Mouse (Mus musculus) heart, embryonic 10.5 days (tissue): ENCODE results near the gene Azgp1. TPM values are rescaled to one million over a fixed set of nuclear protein-coding genes. Genes with fewer than 3 reads are reported as not detected.
"Not testable (repeated sequence)": the region's sequence is repeated elsewhere in the genome, so short reads cannot be mapped to it uniquely, and the experiment has no call there.

Experiments used
- DNase-seq: peaks from one replicate; pipeline ENCODE4 v3.0.0-alpha.2; 2017; ENCODE audit warnings: low spot score
- H3K27ac ChIP-seq: fragments of 300-500 bp; sonication (generic); 2 replicates; pipeline ENCODE4 v1.5.1; 2016; ENCODE audit warnings: mild to moderate bottlenecking
- H3K27me3 ChIP-seq: fragments of 300-500 bp; sonication (generic); 2 replicates; pipeline ENCODE4 v1.6.1; 2016; ENCODE audit warnings: mild to moderate bottlenecking; ENCODE audit not compliant: poor library complexity, insufficient read depth, severe bottlenecking
- H3K36me3 ChIP-seq: fragments of 300-500 bp; sonication (generic); 2 replicates; pipeline ENCODE4 v1.6.1; 2016; ENCODE audit warnings: mild to moderate bottlenecking, moderate library complexity
- H3K4me1 ChIP-seq: fragments of 300-500 bp; sonication (generic); 2 replicates; pipeline ENCODE4 v1.6.1; 2016; ENCODE audit warnings: mild to moderate bottlenecking
- H3K4me3 ChIP-seq: fragments of 300-500 bp; sonication (generic); 2 replicates; pipeline ENCODE4 v1.5.1; 2016; ENCODE audit warnings: mild to moderate bottlenecking, moderate library complexity
- H3K9me3 ChIP-seq: fragments of 300-500 bp; sonication (generic); 2 replicates; pipeline ENCODE4 v1.6.1; 2016; ENCODE audit warnings: mild to moderate bottlenecking, moderate library complexity
- WGBS: fragments of 180-500 bp; shearing (Covaris S2); methylation state at CpG from one replicate; pipeline ENCODE4 v1.1.7; 2016; 5-methylcytosine and 5-hydroxymethylcytosine counted together
- polyA plus RNA-seq: library from polyadenylated mRNA; unstranded; fragments of >200 nt; fragmentation: Nextera tagmentation; extraction: Ambion mirVana; gene quantifications from 2 replicates; pipeline ENCODE4 v1.2.1, GENCODE M21; 2016

The Azgp1 gene
- polyA plus RNA-seq, 1 experiment from 2014 or later: not detected

GRCm38 (mm10) chr5:137975434-137975833 is 5.9 kb upstream of the Azgp1 start:
- Histone ChIP-seq H3K36me3 (no peaks in the 10 kb centered on the region), H3K9me3 (no peaks in the 10 kb centered on the region), H3K4me1 (no peaks in the 10 kb centered on the region), H3K27ac (no peak overlapping the region), H3K27me3 (no peaks in the 10 kb centered on the region), H3K4me3 (no peak overlapping the region)
- DNase-seq: no peak
- 63% methylated on average over 1 of the region's 1 CpGs for WGBS

DNA sequence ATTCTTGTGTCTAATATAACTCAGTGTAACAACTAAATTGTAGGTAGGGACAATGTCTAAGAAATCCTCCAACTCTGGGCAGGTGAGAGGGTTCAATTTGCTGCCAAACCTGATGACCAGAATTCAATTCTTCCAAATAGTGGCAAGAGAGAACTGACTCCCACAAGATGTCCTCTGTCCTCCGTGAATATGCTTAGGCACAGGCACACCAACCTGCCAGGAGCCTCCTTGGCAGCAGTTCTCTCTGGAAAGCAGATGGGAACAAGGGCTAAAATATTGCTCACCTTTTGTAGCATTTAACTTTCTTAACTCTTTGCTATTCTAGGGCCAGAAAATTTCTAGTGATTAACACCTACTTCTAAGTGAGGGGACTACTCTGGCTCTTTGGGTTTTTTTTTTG is 4.0 kb upstream of the Azgp1 start:
- no peak for DNase-seq
- Histone ChIP-seq H3K27me3 (no peaks in the 10 kb centered on the region), H3K9me3 (no peaks in the 10 kb centered on the region), H3K36me3 (no peaks in the 10 kb centered on the region), H3K4me3 (no peak overlapping the region), H3K27ac (no peak overlapping the region), H3K4me1 (no peaks in the 10 kb centered on the region)
- 47% methylated on average over 1 of the region's 1 CpGs for WGBS

- DNase-seq: no peak
- Histone ChIP-seq H3K4me3 (no peak overlapping the region), H3K36me3 (no peaks in the 10 kb centered on the region), H3K27me3 (no peaks in the 10 kb centered on the region), H3K27ac (no peak overlapping the region), H3K4me1 (no peaks in the 10 kb centered on the region), H3K9me3 (no peaks in the 10 kb centered on the region)
- WGBS: 68% methylated on average over 2 of the region's 2 CpGs
These were observed 2.2 kb upstream of the Azgp1 start for GRCm38 (mm10) chr5:137979081-137979480.

DNA sequence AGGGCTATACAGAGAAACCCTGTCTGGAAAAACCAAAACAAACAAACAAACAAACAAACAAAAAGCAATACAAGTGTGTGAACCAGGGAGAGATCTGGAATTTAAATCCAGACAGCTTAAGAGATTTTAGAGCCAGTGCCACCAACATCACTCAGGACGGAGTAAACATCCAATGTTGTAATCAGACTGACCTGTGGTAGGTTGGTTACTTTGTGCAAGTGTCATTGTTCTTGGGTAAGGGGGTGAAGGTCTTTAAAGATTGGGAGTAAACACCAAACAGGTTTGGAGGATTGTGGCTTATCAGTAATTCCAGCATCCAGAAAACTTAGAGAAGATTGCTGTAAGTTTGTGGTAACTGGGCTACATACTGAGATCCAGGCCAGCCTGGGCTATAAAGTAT is 5.0 kb downstream of the Azgp1 start:
- Histone ChIP-seq H3K4me1 (no peaks in the 10 kb centered on the region), H3K9me3 (no peaks in the 10 kb centered on the region), H3K36me3 (no peaks in the 10 kb centered on the region), H3K27me3 (no peaks in the 10 kb centered on the region), H3K4me3 (no peak overlapping the region), H3K27ac (no peak overlapping the region)
- no peak for DNase-seq
- WGBS: 85% methylated on average over 1 of the region's 1 CpGs

GRCm38 (mm10) chr5:138009437-138009836 is 28.1 kb downstream of the Azgp1 start:
- H3K36me3 ChIP-seq: no peaks in the 10 kb centered on the region
- no peaks in the 10 kb centered on the region for H3K4me1 ChIP-seq
- H3K27ac ChIP-seq: no peak overlapping the region
- DNase-seq: no peak
- no peak overlapping the region for H3K4me3 ChIP-seq
- 83% methylated on average over 5 of the region's 5 CpGs for WGBS
- no peaks in the 10 kb centered on the region for H3K27me3 ChIP-seq
- no peaks in the 10 kb centered on the region for H3K9me3 ChIP-seq

- no peak for DNase-seq
- Histone ChIP-seq H3K27ac (no peak overlapping the region), H3K36me3 (no peaks in the 10 kb centered on the region), H3K4me1 (no peaks in the 10 kb centered on the region), H3K27me3 (no peaks in the 10 kb centered on the region), H3K4me3 (no peak overlapping the region), H3K9me3 (no peaks in the 10 kb centered on the region)
- 77% methylated on average over 5 of the region's 5 CpGs for WGBS
These were observed 31.1 kb downstream of the Azgp1 start for GRCm38 (mm10) chr5:138012382-138012781.

GRCm38 (mm10) chr5:138016530-138016929 is 35.2 kb downstream of the Azgp1 start:
- DNase-seq: no peak
- no peak overlapping the region for H3K27ac ChIP-seq
- 79% methylated on average over 2 of the region's 2 CpGs for WGBS
- no peaks in the 10 kb centered on the region for H3K27me3 ChIP-seq
- H3K9me3 ChIP-seq: no peaks in the 10 kb centered on the region
- no peak overlapping the region for H3K4me3 ChIP-seq
- H3K4me1 ChIP-seq: no peaks in the 10 kb centered on the region
- no peaks in the 10 kb centered on the region for H3K36me3 ChIP-seq

DNA sequence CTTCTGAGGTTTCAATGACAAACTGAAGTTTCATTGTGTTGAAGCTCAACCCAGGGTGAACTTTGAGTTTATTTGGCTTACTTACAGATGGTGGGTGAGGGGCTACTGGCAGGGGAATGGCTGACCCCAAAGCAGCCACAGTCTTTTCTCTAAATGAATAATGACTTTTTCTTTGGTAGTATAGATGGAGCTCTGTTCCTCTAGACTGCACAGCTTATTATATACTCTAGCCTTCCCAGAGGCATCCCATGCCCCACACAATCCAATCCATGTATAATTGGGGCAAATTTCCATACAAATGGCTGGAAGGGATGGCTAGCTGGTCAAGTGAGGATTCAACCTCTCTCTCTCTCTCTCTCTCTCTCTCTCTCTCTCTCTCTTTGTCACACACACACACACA is 35.7 kb downstream of the Azgp1 start:
- DNase-seq: no peak
- Histone ChIP-seq H3K36me3 (no peaks in the 10 kb centered on the region), H3K4me3 (no peak overlapping the region), H3K9me3 (no peaks in the 10 kb centered on the region), H3K4me1 (no peaks in the 10 kb centered on the region), H3K27me3 (no peaks in the 10 kb centered on the region), H3K27ac (no peak overlapping the region)

- H3K27me3 ChIP-seq, H3K9me3 ChIP-seq, H3K27ac ChIP-seq, H3K4me3 ChIP-seq, H3K36me3 ChIP-seq, H3K4me1 ChIP-seq, DNase-seq: not testable (repeated sequence)
- 89% methylated on average over 4 of the region's 4 CpGs for WGBS
These were observed 38.3 kb downstream of the Azgp1 start for GRCm38 (mm10) chr5:138019577-138019976.

DNA sequence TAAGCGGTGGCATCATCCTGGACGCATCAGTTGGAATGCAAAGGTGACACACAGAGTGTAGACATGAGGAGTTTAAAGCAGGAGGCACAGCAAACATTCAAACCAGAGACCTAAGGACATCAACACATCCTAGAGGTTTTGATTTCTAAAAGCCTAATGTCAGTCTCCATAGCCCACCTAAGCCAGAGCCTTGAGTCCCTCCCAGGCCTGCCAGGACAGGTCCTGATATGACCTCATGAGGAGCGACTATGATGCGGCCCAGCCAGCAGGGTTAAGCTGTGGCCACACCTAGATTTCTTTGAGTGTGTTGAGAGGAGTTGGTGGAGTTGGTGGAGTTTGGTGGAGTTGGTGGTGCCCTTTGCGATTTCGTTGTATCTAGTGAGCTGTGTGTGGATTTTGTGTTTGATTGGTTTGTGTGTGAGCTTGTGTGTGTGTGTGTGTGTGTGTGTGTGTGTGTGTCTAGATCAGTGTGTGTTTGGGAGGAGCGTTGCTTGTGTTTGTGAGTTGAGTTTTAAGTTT is 39.7 kb downstream of the Azgp1 start, which contains the start of the genes Smok3a and Smok3b:
Smok3a (plus strand) TSS at position 301 of the 519 bp plus-strand sequence.
Smok3b (plus strand) TSS at position 469 of the 519 bp plus-strand sequence.
- not testable (repeated sequence) for H3K27ac ChIP-seq, H3K4me1 ChIP-seq, DNase-seq, H3K4me3 ChIP-seq, H3K36me3 ChIP-seq, H3K9me3 ChIP-seq, H3K27me3 ChIP-seq
- WGBS: 76% methylated on average over 4 of the region's 7 CpGs

Other genes with a start within 250 kb of the Azgp1 start
- gene Nyap1, start 239.9 kb upstream of the Azgp1 start, polyA plus RNA-seq: 1.4 TPM in 2 replicates
- 147 and 165 TPM in 2 replicates for gene Tsc22d4, start 235.8 kb upstream of the Azgp1 start, polyA plus RNA-seq
- gene Ppp1r35, start 202.7 kb upstream of the Azgp1 start, polyA plus RNA-seq: 31.3 and 49.2 TPM in 2 replicates
- 7.1 and 10.4 TPM in 2 replicates for gene Mepce, start 193.9 kb upstream of the Azgp1 start, polyA plus RNA-seq
- gene Zcwpw1, start 193.7 kb upstream of the Azgp1 start, polyA plus RNA-seq: 10.0 and 12.5 TPM in 2 replicates
- 1.3 and 2.0 TPM in 2 replicates for gene Pilra, start 145.2 kb upstream of the Azgp1 start, polyA plus RNA-seq
- gene Pilrb1, start 123.4 kb upstream of the Azgp1 start, polyA plus RNA-seq: 0.26 and 0.28 TPM in 2 replicates
- gene Pilrb2, start 109.7 kb upstream of the Azgp1 start, polyA plus RNA-seq: 0.64 and 1.0 TPM in 2 replicates
- gene Cyp3a13, start 59.9 kb upstream of the Azgp1 start, polyA plus RNA-seq: 0.14 TPM in 1 of 2 replicates, not detected in the other
- not detected in 2 replicates for gene Gjc3, start 18.4 kb upstream of the Azgp1 start, polyA plus RNA-seq
- not detected in 2 replicates for gene Smok3a, start 39.7 kb downstream of the Azgp1 start, polyA plus RNA-seq
- not detected in 2 replicates for gene Smok3b, start 39.9 kb downstream of the Azgp1 start, polyA plus RNA-seq
- not detected in 2 replicates for gene Smok3c, start 71.7 kb downstream of the Azgp1 start, polyA plus RNA-seq
- gene Zkscan1, start 103.6 kb downstream of the Azgp1 start, polyA plus RNA-seq: 15.6 and 15.8 TPM in 2 replicates
- 50.0 and 65.1 TPM in 2 replicates for gene Zscan21, start 135.4 kb downstream of the Azgp1 start, polyA plus RNA-seq
- 10.3 and 18.8 TPM in 2 replicates for gene Zfp113, start 174.2 kb downstream of the Azgp1 start, polyA plus RNA-seq
- gene Cops6, start 179.6 kb downstream of the Azgp1 start, polyA plus RNA-seq: 366 and 394 TPM in 2 replicates
- gene Ap4m1, start 190.5 kb downstream of the Azgp1 start, polyA plus RNA-seq: 13.4 and 15.0 TPM in 2 replicates
- 189 and 225 TPM in 2 replicates for gene Mcm7, start 190.9 kb downstream of the Azgp1 start, polyA plus RNA-seq
- gene Taf6, start 205.9 kb downstream of the Azgp1 start, polyA plus RNA-seq: 89.3 and 113 TPM in 2 replicates
- 31.6 and 46.9 TPM in 2 replicates for gene Cnpy4, start 206.0 kb downstream of the Azgp1 start, polyA plus RNA-seq
- gene Mblac1, start 212.8 kb downstream of the Azgp1 start, polyA plus RNA-seq: 5.6 and 6.6 TPM in 2 replicates
- gene Nxpe5, start 244.4 kb downstream of the Azgp1 start, polyA plus RNA-seq: not detected in 2 replicates